Mouse (Mus musculus) midbrain, postnatal 0 days (tissue): ENCODE data around the gene Bora. TPM values are rescaled to one million over a fixed set of nuclear protein-coding genes. Genes with fewer than 3 reads are reported as not detected.

Experiments used
- ATAC-seq: fragments of 200-750 bp; cut with Nextera tagmentation; 2 replicates; pipeline ENCODE4 v1.8.0; 2017; ENCODE audit warnings: moderate number of reproducible peaks, mild to moderate bottlenecking, moderate TSS enrichment, moderate library complexity; ENCODE audit not compliant: low FRiP score
- DNase-seq: peaks from one replicate; pipeline ENCODE4 v3.0.0-alpha.2; 2015; ENCODE audit warnings: low spot score
- H3K27ac ChIP-seq: fragments of 300-500 bp; sonication (generic); 2 replicates; pipeline ENCODE4 v1.5.1; 2014; ENCODE audit warnings: low read depth, mild to moderate bottlenecking, low read length, mixed read lengths
- H3K27me3 ChIP-seq: fragments of 300-500 bp; sonication (generic); 2 replicates; pipeline ENCODE4 v1.6.1; 2014; ENCODE audit warnings: low read length, control low read depth, mixed read lengths; ENCODE audit not compliant: insufficient read depth
- H3K36me3 ChIP-seq: fragments of 300-500 bp; sonication (generic); 2 replicates; pipeline ENCODE4 v1.6.1; 2014; ENCODE audit warnings: low read length, control low read depth, mixed read lengths; ENCODE audit not compliant: insufficient read depth
- H3K4me1 ChIP-seq: fragments of 300-500 bp; sonication (generic); 2 replicates; pipeline ENCODE4 v1.6.1; 2014; ENCODE audit warnings: mild to moderate bottlenecking, control low read depth, antibody characterized with exemption, low read length, mixed read lengths; ENCODE audit not compliant: insufficient read depth
- H3K4me2 ChIP-seq: fragments of 300-500 bp; sonication (generic); 2 replicates; pipeline ENCODE4 v1.6.1; 2014; ENCODE audit warnings: low read depth, mild to moderate bottlenecking, low read length, mixed read lengths; ENCODE audit not compliant: poor library complexity, severe bottlenecking
- H3K4me3 ChIP-seq: fragments of 300-500 bp; sonication (generic); 2 replicates; pipeline ENCODE4 v1.5.1; 2014; ENCODE audit warnings: low read depth, mild to moderate bottlenecking, low read length, moderate library complexity
- H3K9ac ChIP-seq: fragments of 300-500 bp; sonication (generic); replicated peaks from 2 replicates; pipeline ENCODE4 v1.6.1; 2014; ENCODE audit warnings: mild to moderate bottlenecking, low read length, moderate library complexity, mixed read lengths; ENCODE audit not compliant: poor library complexity, severe bottlenecking
- H3K9me3 ChIP-seq: fragments of 300-500 bp; sonication (generic); 2 replicates; pipeline ENCODE4 v1.6.1; 2016; ENCODE audit warnings: low read length, control low read depth
- CTCF ChIP-seq: IDR thresholded peaks from 2 replicates; pipeline ENCODE4 v1.5.1; 2016; ENCODE audit warnings: antibody characterized with exemption, mild to moderate bottlenecking
- WGBS: fragments of 180-500 bp; shearing (Covaris S2); extraction: QIAGEN DNeasy Blood & Tissue Kit; methylation state at CpG from one replicate; pipeline ENCODE4 v1.1.7; 2014; 5-methylcytosine and 5-hydroxymethylcytosine counted together
- polyA plus RNA-seq: library from polyadenylated mRNA; unstranded; fragments of >200 nt; fragmentation: Nextera tagmentation; extraction: Ambion mirVana; gene quantifications from 2 replicates; pipeline ENCODE4 v1.2.1, GENCODE M21; 2015
- total RNA-seq: library from RNA; depleted of rRNA; stranded (reverse); fragments of >200 nt; gene quantifications from 2 replicates; pipeline ENCODE4 v1.2.3, GENCODE M21; 2014

Bora gene
- total and polyA plus RNA-seq, 2 experiments from 2014 or later, result 3.7 to 7.4 TPM

GRCm38 (mm10) chr14:99045378-99046030 lies 518 bp upstream of the Bora start:
- H3K36me3 ChIP-seq, result no peaks in the 10 kb centered on the region
- peak overlapping the region; percentile 100 for H3K4me3 ChIP-seq
- H3K27ac ChIP-seq, result peak overlapping the region; percentile 72
- no peaks in the 10 kb centered on the region for H3K27me3 ChIP-seq
- TF ChIP-seq CTCF, result no peak
- whole genome bisulfite sequencing, result under 1% methylated on average over 66 of the region's 70 CpGs
- ATAC-seq (peak; percentile 36), DNase-seq (peak; percentile 23)
- no peaks in the 10 kb centered on the region for H3K9me3 ChIP-seq
- H3K9ac ChIP-seq, result peak overlapping the region; percentile 94
- peaks cover 12% of the 10 kb centered on the region; the same call in 1 of the 2 replicates for H3K4me1 ChIP-seq
- peak overlapping the region; percentile 64 for H3K4me2 ChIP-seq

DNA sequence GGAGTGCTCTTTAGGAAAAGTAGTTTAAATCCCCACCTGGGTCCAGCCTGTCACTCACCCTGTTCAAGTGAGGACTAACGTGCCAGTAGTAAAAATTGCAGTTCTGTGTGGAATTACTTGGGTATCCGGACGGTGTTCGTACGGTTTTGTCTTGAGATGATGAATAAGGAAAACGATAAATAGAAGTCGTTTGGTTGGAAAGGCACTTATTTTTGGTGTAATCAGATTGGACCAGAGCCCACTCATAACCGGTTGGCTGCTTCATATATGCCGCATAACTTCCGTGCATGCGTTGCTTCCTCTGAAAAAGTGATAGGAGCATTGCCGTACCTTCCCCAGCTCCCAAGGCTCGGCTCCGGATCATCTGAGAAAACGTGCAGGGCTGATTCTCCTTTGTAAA lies 760 bp downstream of the Bora start:
- peak overlapping the region; percentile 64 for H3K4me2 ChIP-seq
- H3K9ac ChIP-seq, result no peak overlapping the region
- peaks cover 12% of the 10 kb centered on the region; the same call in 1 of the 2 replicates for H3K4me1 ChIP-seq
- peak overlapping the region; percentile 100 for H3K4me3 ChIP-seq
- no peak for TF ChIP-seq CTCF
- H3K9me3 ChIP-seq, result no peaks in the 10 kb centered on the region
- no peaks in the 10 kb centered on the region for H3K27me3 ChIP-seq
- peak; percentile 3; the same call in 1 of the 2 replicates for ATAC-seq
- no peaks in the 10 kb centered on the region for H3K36me3 ChIP-seq
- peak; percentile 14 for DNase-seq
- WGBS, result under 1% methylated on average over 15 of the region's 15 CpGs
- no peak overlapping the region for H3K27ac ChIP-seq

DNA sequence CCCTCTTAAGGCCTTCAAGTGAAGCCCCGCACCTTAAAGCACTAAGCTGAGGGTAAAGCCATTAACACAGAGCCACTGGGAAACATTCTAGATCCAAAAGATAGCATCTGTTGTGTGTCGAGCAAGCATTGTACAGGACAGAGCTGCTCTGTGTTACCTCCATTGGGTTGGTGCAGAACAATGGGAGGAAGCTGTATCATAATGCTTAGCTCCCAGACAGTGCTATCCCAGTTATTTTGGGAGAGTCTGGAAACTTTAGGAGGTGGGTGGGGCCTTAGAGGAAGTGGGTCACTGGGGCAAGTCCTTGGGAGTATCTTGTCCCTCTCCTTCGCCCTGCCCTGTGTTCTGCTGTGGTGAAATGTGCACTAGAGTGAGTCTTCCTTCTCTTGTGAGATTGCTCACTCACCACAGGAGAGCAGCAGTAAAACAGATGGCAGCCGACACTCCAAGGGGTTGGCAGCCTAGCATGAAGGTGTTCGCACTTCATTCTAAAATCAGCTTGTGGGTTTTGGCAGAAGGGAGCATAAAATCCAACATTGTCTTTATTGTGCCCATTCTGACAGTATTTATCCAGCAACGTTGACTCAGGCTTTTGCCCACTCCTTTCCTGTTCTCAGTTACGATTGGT lies 13.1 kb downstream of the Bora start:
- no peak for DNase-seq
- no peak for ATAC-seq

GRCm38 (mm10) chr14:99060616-99061015 lies 14.6 kb downstream of the Bora start:
- 91% methylated on average over 12 of the region's 12 CpGs for WGBS
- peak; percentile 9 for DNase-seq
- H3K27ac ChIP-seq, result no peak overlapping the region
- H3K9ac ChIP-seq, result no peak overlapping the region
- no peaks in the 10 kb centered on the region for H3K4me1 ChIP-seq
- no peaks in the 10 kb centered on the region for H3K27me3 ChIP-seq
- no peaks in the 10 kb centered on the region for H3K9me3 ChIP-seq
- ATAC-seq, result no peak
- H3K4me2 ChIP-seq, result no peak overlapping the region
- no peaks in the 10 kb centered on the region for H3K36me3 ChIP-seq
- no peak overlapping the region for H3K4me3 ChIP-seq
- no peak for TF ChIP-seq CTCF

More for the DNA sequence above, 13.1 kb downstream of the Bora start:
- Histone ChIP-seq H3K36me3 (no peaks in the 10 kb centered on the region), H3K4me3 (no peak overlapping the region), H3K9ac (no peak overlapping the region), H3K27ac (no peak overlapping the region), H3K27me3 (no peaks in the 10 kb centered on the region), H3K9me3 (no peaks in the 10 kb centered on the region), H3K4me1 (no peaks in the 10 kb centered on the region), H3K4me2 (no peak overlapping the region)
- WGBS, result 87% methylated on average over 7 of the region's 7 CpGs
- TF ChIP-seq CTCF, result no peak

GRCm38 (mm10) chr14:99063091-99063490 lies 17.1 kb downstream of the Bora start:
- no peaks in the 10 kb centered on the region for H3K36me3 ChIP-seq
- no peak for TF ChIP-seq CTCF
- no peaks in the 10 kb centered on the region for H3K27me3 ChIP-seq
- WGBS, result 96% methylated on average over 2 of the region's 2 CpGs
- H3K27ac ChIP-seq, result no peak overlapping the region
- DNase-seq (no peak), ATAC-seq (no peak)
- H3K4me2 ChIP-seq, result no peak overlapping the region
- H3K4me1 ChIP-seq, result no peaks in the 10 kb centered on the region
- H3K4me3 ChIP-seq, result no peak overlapping the region
- no peaks in the 10 kb centered on the region for H3K9me3 ChIP-seq
- H3K9ac ChIP-seq, result no peak overlapping the region

DNA sequence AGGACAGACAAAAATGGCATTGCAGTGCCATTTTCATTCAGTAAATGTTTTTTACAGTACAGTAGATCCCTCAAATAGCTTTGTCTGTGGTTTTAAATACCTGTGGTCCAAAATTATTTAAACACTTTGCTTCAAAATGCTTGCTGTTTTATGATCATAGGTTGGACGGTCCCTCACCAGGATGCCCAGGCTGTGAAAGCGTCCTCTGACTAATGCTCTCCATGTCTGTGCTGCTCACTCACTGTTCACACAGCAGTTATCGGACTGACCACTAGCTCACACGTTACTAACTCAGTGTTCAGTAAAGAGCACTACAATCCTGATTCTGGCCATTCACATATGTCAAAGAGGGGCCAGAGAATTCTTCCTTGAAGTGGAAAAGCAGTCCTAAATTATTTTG lies 25.1 kb downstream of the Bora start:
- ATAC-seq, result no peak
- no peak for TF ChIP-seq CTCF
- WGBS, result 90% methylated on average over 4 of the region's 4 CpGs

More for the DNA sequence above, 25.1 kb downstream of the Bora start:
- Histone ChIP-seq H3K27me3 (no peaks in the 10 kb centered on the region), H3K27ac (no peak overlapping the region), H3K4me2 (no peak overlapping the region), H3K36me3 (peaks cover 6% of the 10 kb centered on the region), H3K9ac (no peak overlapping the region), H3K9me3 (no peaks in the 10 kb centered on the region), H3K4me3 (no peak overlapping the region), H3K4me1 (no peaks in the 10 kb centered on the region)
- no peak for DNase-seq
